Mouse (Mus musculus) olfactory bulb, adult 2 months (tissue): Measurements from ENCODE around the gene Prss16. TPM values are rescaled to one million over a fixed set of nuclear protein-coding genes. Genes with fewer than 3 reads are reported as not detected.
"Not testable (repeated sequence)": the region's sequence is repeated elsewhere in the genome, so short reads cannot be mapped to it uniquely, and the experiment has no call there.

Experiments used
- H3K27ac ChIP-seq: fragments of 200-500 bp; 2 replicates; pipeline ENCODE4 v1.5.1; 2012; ENCODE audit warnings: low read depth, low read length; ENCODE audit not compliant: insufficient read depth
- H3K4me1 ChIP-seq: fragments of 200-500 bp; 2 replicates; pipeline ENCODE4 v1.6.1; 2012; ENCODE audit warnings: low read length; ENCODE audit not compliant: control insufficient read depth, insufficient read depth
- H3K4me3 ChIP-seq: fragments of 200-500 bp; 2 replicates; pipeline ENCODE4 v1.5.1; 2012; ENCODE audit warnings: mild to moderate bottlenecking, low read depth, low read length, moderate library complexity; ENCODE audit not compliant: insufficient read depth
- CTCF ChIP-seq: fragments of 200-500 bp; IDR thresholded peaks from 2 replicates; pipeline ENCODE4 v1.5.1; 2012; ENCODE audit warnings: low read depth, mild to moderate bottlenecking, low read length, moderate library complexity; ENCODE audit not compliant: insufficient read depth
- POLR2A ChIP-seq: fragments of 200-500 bp; IDR thresholded peaks from 2 replicates; pipeline ENCODE4 v1.6.1; 2012; ENCODE audit warnings: mild to moderate bottlenecking, low read depth, low read length, moderate library complexity; ENCODE audit not compliant: insufficient read depth
- WGBS: fragments of 180-500 bp; shearing (Covaris S2); methylation state at CpG from one replicate; pipeline ENCODE4 v1.1.7; 2018; 5-methylcytosine and 5-hydroxymethylcytosine counted together
- polyA plus RNA-seq: library from polyadenylated mRNA; stranded (reverse); fragments of >200 nt; gene quantifications from 2 replicates; pipeline ENCODE4 v1.2.4, GENCODE M21; 2012; ENCODE audit warnings: low replicate concordance; ENCODE audit not compliant: missing spikeins, insufficient read depth, insufficient read length

Gene Prss16
- polyA plus RNA-seq, 1 experiment, result not detected

- no peak overlapping the region for H3K4me3 ChIP-seq
- no peaks in the 10 kb centered on the region; the same call in 1 of the 2 replicates for H3K4me1 ChIP-seq
- H3K27ac ChIP-seq, result no peak overlapping the region
- 79% methylated on average over 2 of the region's 2 CpGs for WGBS
- no peak for TF ChIP-seq CTCF
- no peak for TF ChIP-seq POLR2A
These were observed 27.9 kb upstream of the Prss16 start for GRCm38 (mm10) chr13:22037415-22037814.

DNA sequence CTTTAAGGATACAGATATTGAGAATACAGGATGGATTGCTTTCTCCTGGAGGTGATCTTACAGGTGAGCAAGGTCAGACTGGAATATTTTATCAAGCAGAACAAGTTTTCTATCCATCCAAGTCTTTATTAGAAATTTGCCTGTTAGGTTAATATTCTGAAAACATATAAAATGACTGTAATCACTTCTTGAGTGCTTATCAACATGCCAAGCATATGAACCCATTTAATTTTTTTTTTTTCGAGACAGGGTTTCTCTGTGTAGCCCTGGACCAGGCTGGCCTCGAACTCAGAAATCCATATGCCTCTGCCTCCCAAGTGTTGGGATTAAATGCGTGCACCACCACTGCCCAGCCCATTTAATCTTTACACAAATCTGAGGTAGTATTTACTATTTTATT lies 27.4 kb upstream of the Prss16 start:
- TF ChIP-seq POLR2A (no peak), CTCF (no peak)
- Histone ChIP-seq H3K4me3 (no peak overlapping the region), H3K4me1 (no peaks in the 10 kb centered on the region; the same call in 1 of the 2 replicates), H3K27ac (no peak overlapping the region)
- WGBS, result 60% methylated on average over 3 of the region's 3 CpGs

- H3K4me1 ChIP-seq, result no peaks in the 10 kb centered on the region; the same call in 1 of the 2 replicates
- no peak overlapping the region for H3K27ac ChIP-seq
- TF ChIP-seq CTCF (no peak), POLR2A (no peak)
- H3K4me3 ChIP-seq, result peak overlapping the region; percentile 30
- WGBS, result 3% methylated on average over 20 of the region's 23 CpGs
These were observed 26.8 kb upstream of the Prss16 start for GRCm38 (mm10) chr13:22036149-22036956.

- H3K27ac ChIP-seq, H3K4me1 ChIP-seq: not testable (repeated sequence)
- WGBS, result under 1% methylated on average over 21 of the region's 69 CpGs
- H3K4me3 ChIP-seq, result peak within 1 kb of the TSS; percentile 51
These were observed 26.0 kb upstream of the Prss16 start, which contains the start of the genes Hist1h2ah and Hist1h2bk for GRCm38 (mm10) chr13:22035267-22036148. Gene Hist1h2ah, minus strand, starts transcription at chr13:22035568. Gene Hist1h2bk, plus strand, starts transcription at chr13:22035870.

GRCm38 (mm10) chr13:22034443-22035266 lies 25.1 kb upstream of the Prss16 start:
- Histone ChIP-seq H3K27ac (no peak overlapping the region), H3K4me3 (no peak overlapping the region; the same call in 1 of the 2 replicates), H3K4me1 (no peaks in the 10 kb centered on the region; the same call in 1 of the 2 replicates)
- TF ChIP-seq POLR2A (no peak), CTCF (no peak)
- WGBS, result under 1% methylated on average over 14 of the region's 14 CpGs

DNA sequence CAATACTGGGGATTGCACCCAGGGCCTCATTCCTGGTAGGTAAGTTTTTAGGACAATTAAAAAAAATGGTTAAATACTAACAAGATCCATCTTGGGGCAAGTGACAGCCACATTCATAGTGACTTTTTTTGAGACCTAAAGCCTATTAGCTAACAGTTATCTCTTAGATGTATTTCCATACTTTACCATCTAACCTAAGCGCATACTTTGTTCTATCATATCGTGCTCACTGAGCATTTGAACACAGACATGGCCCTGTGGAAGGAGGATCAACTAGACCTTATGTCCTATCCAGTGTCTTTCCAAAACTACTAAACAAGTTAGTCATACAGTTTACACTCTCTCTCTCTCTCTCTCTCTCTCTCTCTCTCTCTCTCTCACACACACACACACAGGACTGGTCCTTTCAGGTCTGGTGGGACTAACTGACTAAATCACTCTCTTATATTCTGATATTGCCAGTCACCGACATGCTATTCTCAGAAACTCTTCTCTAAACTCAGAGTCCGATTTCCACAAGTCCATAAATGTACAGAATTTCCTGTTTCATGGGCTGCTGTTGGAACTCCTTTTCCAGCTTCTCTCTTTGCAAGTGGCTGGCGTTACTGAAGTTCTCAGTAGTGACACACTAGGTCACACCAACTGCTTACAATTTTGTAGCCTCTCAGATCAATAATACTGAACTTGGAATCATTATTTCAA lies 24.4 kb upstream of the Prss16 start:
- H3K4me1 ChIP-seq, result no peaks in the 10 kb centered on the region
- 55% methylated on average over 5 of the region's 5 CpGs for WGBS
- H3K4me3 ChIP-seq, result no peak overlapping the region
- H3K27ac ChIP-seq, result no peak overlapping the region
- TF ChIP-seq CTCF, result no peak

DNA sequence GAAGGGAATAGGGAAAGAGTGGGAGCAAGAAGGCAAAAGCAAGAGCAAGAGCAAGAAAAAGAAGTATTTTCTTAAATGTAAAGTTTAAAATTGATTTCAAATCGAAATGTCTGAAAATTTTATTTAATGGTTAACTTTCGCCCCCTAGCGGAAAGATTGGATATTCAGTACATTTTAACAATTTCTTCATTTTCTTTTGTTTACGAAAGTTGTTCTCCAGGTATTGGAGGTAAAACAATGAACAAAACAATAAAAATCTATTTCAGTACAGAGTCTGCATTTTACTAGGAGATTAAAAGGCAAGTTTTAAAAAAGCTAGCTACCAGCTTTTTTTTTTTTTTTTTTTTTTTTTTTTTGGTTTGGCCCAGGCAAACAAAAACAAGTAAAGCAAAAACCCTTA lies 21.0 kb upstream of the Prss16 start:
- WGBS, result 4% methylated on average over 4 of the region's 4 CpGs
- TF ChIP-seq POLR2A (no peak), CTCF (no peak)
- Histone ChIP-seq H3K4me3 (no peak overlapping the region), H3K27ac (no peak overlapping the region), H3K4me1 (peaks cover 4% of the 10 kb centered on the region; the same call in 1 of the 2 replicates)

- 42% methylated on average over 8 of the region's 8 CpGs for WGBS
- Histone ChIP-seq H3K27ac (no peak overlapping the region), H3K4me1 (peaks cover 4% of the 10 kb centered on the region; the same call in 1 of the 2 replicates), H3K4me3 (no peak overlapping the region)
- TF ChIP-seq CTCF (no peak), POLR2A (no peak)
These were observed 20.4 kb upstream of the Prss16 start for GRCm38 (mm10) chr13:22029928-22030327.
